Mouse (Mus musculus) thymus, postnatal 14 days (tissue): ENCODE measurements around the gene Cdh11.

Source experiments
- DNase-seq: peaks from one replicate; pipeline ENCODE4 v3.0.0; 2021

Gene Cdh11

DNA sequence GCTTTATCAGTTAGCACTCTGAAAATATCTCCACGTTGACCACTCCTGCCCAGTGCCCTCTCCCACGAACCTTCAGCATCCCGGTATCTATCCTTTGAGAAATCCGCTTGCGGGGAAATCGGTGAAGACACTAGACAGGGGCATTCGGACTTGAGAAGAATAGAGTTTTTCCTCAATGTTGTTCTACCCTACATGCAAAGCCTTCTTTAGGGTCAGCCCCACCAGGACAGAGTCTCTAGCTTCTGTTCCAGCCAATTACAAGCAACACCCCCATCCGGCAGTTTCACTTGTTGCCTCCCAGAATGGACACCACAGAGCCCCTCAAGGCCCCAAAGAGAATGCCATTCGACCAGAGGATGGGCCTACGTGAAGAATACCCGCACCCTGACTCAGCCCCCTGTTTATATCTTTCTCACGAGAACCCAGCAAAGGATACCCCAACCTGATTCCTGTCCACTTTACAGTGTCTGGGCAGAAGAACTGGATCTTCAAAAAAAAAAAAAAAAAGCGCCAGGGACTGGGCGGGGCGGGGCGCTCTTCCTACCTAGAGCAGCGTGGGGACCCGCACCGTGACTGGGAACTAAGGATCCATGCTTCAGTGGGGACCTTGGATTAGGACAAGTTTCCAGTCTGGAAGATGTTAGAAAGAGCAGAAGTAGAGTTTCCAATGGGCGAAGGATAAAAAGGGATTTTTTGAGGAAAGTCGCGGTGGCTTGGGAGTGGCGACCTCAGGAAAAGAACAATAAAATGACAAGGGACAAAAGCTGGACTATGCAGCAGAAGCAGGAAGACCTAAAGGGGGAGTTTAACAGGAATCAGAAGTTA lies at the start of gene Cdh11:
TSS of gene Cdh11 (minus strand) at position 51 of the 825 bp plus-strand sequence.
- DNase-seq: no peak

DNA sequence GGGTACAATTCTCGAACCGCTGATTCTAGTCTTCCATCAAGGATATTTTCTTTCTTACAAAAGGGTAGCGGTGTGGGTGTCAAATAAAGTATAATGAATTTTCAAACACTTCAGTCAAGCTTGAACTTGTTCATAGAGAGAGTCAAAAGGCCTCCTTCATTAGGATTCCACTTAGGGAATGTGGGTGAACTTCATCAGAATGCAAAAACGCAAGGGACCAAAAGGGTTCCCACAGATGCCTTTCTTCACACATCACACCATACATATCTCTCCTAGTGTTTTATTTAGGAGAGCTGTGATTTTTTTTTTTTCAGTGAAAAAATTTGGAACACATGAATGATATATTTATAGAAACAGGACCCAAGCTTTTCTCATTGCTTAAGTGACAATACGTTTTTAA lies 28.5 kb upstream of the Cdh11 start:
- DNase-seq: no peak

DNA sequence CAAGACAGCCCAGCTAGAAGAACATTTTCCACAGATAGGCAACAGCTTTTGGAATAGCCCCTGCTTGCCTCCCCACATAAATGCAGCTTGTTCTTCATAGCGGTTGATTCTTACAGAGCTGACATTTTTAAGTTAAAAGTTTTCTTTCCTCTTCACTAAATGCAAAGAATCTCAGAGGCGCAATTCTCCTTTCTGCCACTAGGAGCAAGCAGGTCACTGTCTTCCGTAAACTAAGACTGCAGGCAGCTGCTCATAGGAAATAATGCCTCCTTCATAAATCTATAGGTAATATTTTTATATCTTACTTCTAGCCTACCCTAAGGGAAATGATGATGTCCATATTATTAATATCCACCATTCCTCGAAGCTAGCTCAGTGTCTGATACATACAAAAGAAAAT lies 4.9 kb upstream of the Cdh11 start:
- DNase-seq: no peak

DNA sequence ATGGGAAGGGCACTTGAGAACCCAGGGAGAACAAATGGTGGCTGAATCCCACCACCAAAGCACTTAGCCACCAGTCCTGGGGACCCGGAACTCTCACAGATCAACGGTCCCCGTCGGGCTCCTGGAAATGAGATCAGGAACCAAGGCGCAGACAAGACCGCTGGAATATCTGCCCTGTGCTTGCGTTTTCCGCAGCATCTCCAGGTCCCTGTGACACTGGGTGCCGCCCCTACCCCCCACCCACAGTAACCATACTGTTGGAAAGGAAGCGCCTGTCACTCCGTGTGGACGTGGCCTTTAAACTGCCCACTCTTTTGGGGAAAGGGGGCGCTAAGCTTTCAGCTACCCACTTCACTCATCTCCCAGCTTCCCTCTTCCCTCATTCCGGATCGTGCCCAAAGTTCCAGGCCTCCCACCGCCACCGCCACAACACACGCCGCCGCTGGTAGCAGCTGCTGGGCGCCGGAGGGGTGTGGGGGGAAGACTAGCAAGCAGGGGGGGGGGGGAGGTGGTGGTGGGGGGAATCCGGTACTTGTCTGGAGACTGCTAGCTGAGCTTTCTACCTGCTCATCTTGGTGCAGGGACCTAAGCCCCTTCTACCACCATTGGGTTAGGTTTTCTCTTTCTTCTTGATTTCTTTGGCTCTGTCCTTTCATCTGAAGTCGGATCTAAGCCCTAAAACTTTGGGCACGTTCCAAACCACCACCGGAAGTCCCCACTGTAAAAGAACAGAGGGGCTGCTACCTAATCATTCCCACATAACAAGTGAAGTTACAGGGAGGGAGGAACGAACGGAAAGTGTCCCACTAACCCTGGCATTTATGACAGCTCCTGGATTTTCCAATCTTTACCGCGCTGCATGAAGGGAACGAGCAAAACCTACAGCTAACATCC lies 1.3 kb upstream of the Cdh11 start:
- DNase-seq: no peak

DNA sequence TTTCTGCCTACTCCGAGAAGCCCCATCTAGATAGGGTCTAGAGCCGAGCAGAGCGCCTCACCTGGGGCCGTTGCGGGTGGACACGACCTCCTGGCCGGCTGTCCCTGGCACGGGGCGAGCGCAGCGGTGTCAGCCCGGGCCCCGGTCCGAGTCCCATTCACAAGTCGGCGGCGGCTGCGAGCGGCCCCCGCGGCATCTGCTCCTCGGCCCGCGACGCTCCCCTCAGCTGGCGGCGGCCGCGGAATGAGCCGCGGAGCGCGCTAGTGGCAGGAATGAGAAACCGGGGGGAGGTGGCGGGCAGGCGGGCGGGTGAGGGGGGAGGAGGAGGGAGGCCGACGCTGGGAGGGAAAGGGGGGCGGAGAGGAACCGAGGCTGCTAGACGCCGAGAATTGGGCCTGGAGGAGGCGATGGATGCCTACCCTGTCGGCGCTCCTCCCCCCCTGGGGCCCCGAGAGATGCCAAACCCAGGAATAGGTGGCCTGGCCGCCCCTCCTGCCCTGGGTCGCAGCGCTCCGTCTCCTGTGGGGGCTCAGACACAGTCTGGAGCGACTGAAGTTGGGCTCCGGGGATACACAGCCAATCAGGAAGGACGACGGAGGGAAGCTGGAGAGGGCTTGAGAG lies 497 bp downstream of the Cdh11 start:
- no peak for DNase-seq

DNA sequence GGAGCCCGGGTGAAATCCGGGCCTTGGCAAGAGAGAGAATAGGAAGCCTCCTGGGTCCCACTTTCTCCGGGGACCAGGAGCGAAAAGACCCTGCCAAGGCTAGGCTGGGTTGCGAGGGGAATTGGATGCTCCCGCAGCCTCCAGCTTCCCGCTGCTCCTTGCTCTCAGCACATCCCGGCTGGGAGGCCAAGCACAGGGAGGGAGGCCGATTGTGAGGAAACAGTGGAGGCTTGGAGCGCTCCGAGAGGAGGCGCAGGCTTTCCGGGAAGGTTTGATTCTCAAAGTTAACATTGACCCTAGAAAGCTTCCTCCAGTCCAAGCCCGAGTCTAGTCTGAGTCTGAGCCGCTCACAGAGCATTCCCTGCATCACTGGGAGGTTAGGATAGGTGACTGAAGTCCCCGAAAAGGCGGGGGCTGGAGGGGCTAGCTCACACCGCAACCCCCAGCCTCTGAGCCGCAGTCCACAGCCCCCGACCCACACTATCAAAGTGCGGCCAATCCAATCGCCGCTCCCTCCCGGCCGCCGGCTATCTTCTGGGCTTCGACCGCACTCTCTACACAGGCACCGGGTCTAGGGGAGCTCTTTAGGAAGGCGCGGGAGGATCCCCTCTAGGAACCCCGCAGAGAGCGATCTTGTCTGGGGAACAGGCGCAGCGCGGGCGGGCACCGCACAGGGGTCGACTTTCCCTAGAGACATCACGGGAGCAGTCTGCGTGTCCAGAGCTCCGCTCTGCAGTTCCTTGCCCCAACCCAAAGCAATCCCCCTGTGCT lies 1.4 kb downstream of the Cdh11 start:
- DNase-seq: no peak

- DNase-seq: no peak
Measured at GRCm38 (mm10) chr8:102782707-102783489, 2.5 kb downstream of the Cdh11 start.

DNA sequence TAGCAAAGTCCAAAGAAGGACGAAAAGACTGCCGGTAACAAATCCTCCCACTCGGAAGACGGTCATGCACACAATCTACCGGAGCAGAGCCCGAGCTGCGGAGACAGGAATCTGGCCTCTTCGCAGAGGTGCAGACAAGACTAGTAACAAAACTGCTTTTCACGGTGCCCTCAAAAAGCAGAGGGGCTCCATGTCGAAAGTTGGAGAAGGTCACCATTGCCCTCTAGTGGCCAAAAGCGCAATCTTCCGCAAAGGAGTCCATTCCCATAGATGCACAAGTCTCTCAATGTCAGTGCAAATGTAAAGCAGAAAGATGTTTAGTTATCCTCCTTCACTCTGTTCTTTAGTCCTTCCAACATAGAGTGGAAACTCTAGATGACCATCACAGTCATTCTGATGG lies 4.5 kb downstream of the Cdh11 start:
- DNase-seq: no peak

- DNase-seq: no peak
Measured at GRCm38 (mm10) chr8:102774594-102774993, 10.8 kb downstream of the Cdh11 start.

DNA sequence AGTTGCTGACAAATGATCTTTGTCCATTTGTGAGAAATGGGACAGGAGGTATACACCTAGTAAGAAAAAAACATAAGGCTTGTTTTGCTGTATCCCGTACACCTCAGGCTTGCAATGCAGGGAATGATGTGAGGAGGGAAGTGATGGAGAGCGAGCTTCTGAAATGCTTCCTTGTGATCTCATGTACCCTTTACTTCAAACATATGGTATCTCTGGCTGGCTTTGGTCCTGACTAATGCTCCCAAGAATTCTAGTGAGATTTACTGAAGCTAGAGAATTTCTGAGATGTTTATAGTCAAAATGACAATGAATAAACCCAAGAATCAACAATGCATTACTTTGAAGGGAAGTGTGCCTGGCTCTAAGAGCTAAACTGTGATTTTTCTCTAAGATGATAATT lies 14.0 kb downstream of the Cdh11 start:
- no peak for DNase-seq

- DNase-seq: no peak
Measured at GRCm38 (mm10) chr8:102753839-102754238, 31.6 kb downstream of the Cdh11 start.

DNA sequence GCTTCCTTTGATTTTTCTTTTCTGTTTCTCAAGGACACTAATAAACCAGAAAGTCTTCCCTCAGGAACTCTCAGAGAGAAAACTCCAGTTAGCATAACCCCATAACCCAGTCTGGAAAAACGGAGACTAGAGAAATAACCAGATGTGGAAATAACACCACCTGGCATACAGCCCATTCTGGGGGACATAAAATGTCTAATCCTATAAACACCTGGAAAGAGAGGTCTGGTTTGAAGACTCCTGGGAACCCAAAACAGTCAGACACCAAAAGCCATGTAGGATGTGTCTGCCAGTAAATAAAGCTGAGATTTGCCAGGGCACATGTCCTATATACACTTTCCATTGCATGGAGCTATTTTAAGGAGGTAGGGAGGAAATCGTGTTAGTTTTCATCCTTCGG lies 42.5 kb downstream of the Cdh11 start:
- DNase-seq: no peak

- DNase-seq: no peak
Measured at GRCm38 (mm10) chr8:102742008-102742591, 43.3 kb downstream of the Cdh11 start.

DNA sequence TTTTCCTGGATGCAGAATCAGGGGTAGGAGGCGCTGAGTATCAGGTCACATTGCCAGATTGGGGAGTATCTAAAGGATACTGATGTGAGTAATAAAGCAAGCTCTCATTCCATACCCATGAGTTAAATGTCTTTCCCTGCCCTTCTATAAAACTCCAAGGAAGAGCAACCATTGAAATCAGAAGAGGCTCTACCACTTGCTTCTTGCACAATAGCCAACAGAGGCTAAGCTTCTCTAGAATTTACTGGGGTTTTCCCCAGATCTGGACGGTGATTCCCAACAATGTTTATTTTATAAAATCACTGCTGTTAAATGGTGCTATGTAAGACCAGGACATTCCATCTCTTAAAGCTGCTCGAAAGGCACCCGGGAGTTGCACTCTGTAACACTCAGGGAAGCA lies 44.5 kb downstream of the Cdh11 start:
- DNase-seq: no peak

GRCm38 (mm10) chr8:102738961-102739487 lies 46.4 kb downstream of the Cdh11 start:
- DNase-seq: no peak

GRCm38 (mm10) chr8:102738395-102738794 lies 47.0 kb downstream of the Cdh11 start:
- no peak for DNase-seq

DNA sequence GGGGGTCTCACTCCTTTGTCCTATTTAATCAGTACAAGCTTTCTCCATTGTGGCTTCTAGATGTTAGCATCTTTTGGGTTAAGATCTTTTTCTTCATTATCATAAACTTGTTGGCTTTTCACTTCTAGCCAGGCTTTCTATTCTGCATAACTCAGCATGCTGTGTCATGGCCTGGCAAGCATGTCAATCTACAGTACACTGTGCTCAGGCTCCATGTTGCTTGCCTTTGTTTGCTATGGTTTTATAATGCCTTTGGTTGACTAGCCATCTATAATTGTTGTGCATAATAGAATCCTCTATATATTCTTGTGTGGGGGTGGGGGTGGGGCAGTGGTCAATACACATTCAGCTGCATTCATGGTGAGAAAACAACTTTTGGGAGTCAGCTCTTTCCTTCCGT lies 51.0 kb downstream of the Cdh11 start:
- no peak for DNase-seq

DNA sequence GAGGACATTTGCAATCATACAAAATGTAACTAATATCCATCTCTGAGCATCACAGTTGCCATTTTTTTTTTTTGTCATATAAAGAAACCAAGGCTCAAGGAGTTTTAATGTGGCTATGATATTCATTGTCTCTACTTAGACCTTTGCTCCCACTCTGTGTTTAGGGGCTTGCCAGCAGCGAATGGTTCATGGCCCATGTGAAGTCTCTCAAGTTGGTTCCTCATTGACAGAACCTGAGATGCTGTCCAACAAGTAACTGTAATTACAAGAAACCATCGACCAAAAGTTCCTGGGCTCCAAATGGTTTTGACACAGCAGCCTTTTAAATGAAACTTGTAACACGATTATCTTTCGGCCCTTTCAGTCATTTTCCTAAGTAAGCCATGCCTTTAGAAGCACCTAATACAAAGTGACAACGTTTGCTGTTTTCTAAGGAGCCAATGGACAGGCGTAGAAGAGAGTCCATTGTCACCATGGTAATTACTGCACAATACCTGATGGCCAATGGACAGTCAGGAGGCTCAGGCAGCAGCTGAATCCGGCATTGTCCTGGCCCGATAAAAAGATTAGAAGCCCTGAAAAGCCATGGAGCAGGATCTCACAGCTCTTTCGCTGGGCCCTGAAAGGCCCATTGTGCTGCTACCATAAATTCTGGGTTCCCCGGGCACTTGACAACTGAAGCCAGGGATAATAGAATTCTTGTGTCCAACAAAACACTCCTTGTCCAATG lies 59.1 kb downstream of the Cdh11 start:
- DNase-seq: no peak

GRCm38 (mm10) chr8:102725496-102725895 lies 59.9 kb downstream of the Cdh11 start:
- DNase-seq: no peak

GRCm38 (mm10) chr8:102715956-102716355 lies 69.5 kb downstream of the Cdh11 start:
- DNase-seq: no peak

DNA sequence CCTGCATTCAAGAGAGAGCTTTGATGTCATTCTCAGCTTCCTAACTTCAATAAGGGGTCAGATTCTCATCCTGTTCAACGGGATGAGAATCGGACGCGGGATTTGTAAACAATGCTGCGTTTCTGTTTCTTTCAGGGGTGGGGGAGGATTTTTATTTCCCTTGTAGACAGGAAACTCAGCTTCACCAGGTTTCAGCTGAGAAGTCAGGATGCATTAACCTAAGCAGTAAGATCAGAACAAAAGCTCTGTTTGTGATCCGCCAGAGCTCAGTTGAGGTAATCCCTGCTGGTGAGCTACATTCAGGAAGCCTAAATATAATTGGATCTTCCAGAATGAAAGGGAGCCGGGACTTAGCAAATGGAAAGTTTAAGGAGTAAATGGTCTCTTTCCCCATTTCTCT lies 78.1 kb downstream of the Cdh11 start:
- DNase-seq: no peak
